Mouse (Mus musculus) liver, adult 2 months (tissue): ENCODE data around the gene Cdc42bpa. TPM values are rescaled to one million over a fixed set of nuclear protein-coding genes. Genes with fewer than 3 reads are reported as not detected.

ENCODE experiments used
- DNase-seq: peaks from one replicate; pipeline ENCODE4 v3.0.0-alpha.2; 2011; ENCODE audit warnings: low read depth, low spot score; ENCODE audit errors: extremely low read depth
- H3K27ac ChIP-seq: fragments of 200-500 bp; replicated peaks from 2 replicates; pipeline ENCODE4 v1.5.1; 2012; ENCODE audit warnings: low read depth, mild to moderate bottlenecking, control low read depth, inconsistent platforms, low read length; ENCODE audit not compliant: insufficient read depth
- H3K27me3 ChIP-seq: fragments of 200-500 bp; 2 replicates; pipeline ENCODE4 v1.6.1; 2012; ENCODE audit warnings: mild to moderate bottlenecking, moderate library complexity, low read length, inconsistent platforms; ENCODE audit not compliant: control insufficient read depth, insufficient read depth
- H3K36me3 ChIP-seq: fragments of 200-500 bp; 2 replicates; pipeline ENCODE4 v1.6.1; 2012; ENCODE audit warnings: low read length, inconsistent platforms; ENCODE audit not compliant: control insufficient read depth, insufficient read depth
- H3K4me1 ChIP-seq: fragments of 200-500 bp; 2 replicates; pipeline ENCODE4 v1.6.1; 2011; ENCODE audit warnings: low read length; ENCODE audit not compliant: control insufficient read depth, insufficient read depth
- H3K4me3 ChIP-seq: fragments of 200-500 bp; 2 replicates; pipeline ENCODE4 v1.5.1; 2011; ENCODE audit warnings: low read depth, mild to moderate bottlenecking, control low read depth, low read length, moderate library complexity; ENCODE audit not compliant: insufficient read depth
- H3K79me2 ChIP-seq: fragments of 200-500 bp; 2 replicates; pipeline ENCODE4 v1.6.1; 2012; ENCODE audit warnings: inconsistent platforms, mild to moderate bottlenecking, low read length, moderate library complexity; ENCODE audit not compliant: control insufficient read depth, insufficient read depth
- H3K9ac ChIP-seq: fragments of 200-500 bp; 2 replicates; pipeline ENCODE4 v1.6.1; 2012; ENCODE audit warnings: low read depth, mild to moderate bottlenecking, control low read depth, inconsistent platforms, low read length
- CTCF ChIP-seq: fragments of 200-500 bp; IDR thresholded peaks from 2 replicates; pipeline ENCODE4 v1.5.1; 2011; ENCODE audit warnings: low read depth, low read length, control low read depth
- POLR2A ChIP-seq: fragments of 200-500 bp; IDR thresholded peaks from 2 replicates; pipeline ENCODE4 v1.6.1; 2011; ENCODE audit warnings: low read length, control low read depth; ENCODE audit not compliant: insufficient read depth; ENCODE audit errors: extremely low read depth
- WGBS: fragments of 180-500 bp; shearing (Covaris S2); methylation state at CpG from one replicate; pipeline ENCODE4 v1.1.7; 2018; 5-methylcytosine and 5-hydroxymethylcytosine counted together
- polyA plus RNA-seq: library from polyadenylated mRNA; depleted of rRNA; stranded (reverse); fragments of >200 nt; gene quantifications from 2 replicates; pipeline ENCODE4 v1.2.3, GENCODE M21; 2012
- total RNA-seq: library from RNA; depleted of rRNA; stranded (reverse); fragments of >200 nt; gene quantifications from 2 replicates; pipeline ENCODE4 v1.2.3, GENCODE M21; 2014

Cdc42bpa gene
- total and polyA plus RNA-seq, 2 experiments: 7.0 to 24.7 TPM

DNA sequence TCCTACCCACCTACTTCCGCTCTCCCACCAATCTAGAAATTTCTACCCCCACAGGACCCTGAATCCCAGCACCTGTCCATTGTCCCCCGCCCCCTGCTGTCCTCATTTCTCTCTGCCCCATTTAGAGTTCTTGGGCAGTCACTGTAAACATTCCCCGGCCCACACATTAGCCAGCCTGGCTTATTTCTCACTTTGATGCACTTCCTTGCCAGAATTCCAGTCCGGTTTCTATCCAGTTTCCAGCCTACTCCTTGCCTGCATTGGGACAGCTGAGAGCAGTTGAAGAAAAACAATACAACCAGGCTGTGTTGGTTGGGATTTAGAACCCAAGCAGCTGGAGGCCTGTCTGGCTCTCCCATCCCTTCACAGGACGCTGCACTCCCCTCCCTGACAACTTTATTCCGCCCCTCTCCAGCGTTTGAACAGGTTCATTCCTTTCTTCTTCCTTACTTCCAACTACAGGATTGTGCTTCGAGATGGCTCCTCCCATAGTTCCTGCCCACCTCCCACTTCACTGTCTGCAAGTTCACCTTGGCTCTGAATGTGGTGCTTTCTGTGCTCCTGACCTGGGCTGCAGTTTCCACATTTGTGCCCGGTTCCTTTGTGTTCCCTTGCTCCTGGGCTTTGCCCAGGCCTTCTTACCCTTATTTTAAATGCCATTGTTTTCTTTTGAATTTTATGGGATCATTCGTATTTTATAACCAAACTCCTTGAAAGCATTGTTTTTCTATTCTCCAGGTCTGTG is 36.4 kb upstream of the Cdc42bpa start:
- Histone ChIP-seq H3K36me3 (no peaks in the 10 kb centered on the region), H3K4me1 (no peaks in the 10 kb centered on the region), H3K27ac (no peak overlapping the region), H3K27me3 (no peaks in the 10 kb centered on the region), H3K4me3 (no peak overlapping the region), H3K79me2 (no peaks in the 10 kb centered on the region), H3K9ac (no peak overlapping the region)
- no peak for DNase-seq
- WGBS: 75% methylated on average over 10 of the region's 10 CpGs
- TF ChIP-seq POLR2A (no peak), CTCF (no peak)

DNA sequence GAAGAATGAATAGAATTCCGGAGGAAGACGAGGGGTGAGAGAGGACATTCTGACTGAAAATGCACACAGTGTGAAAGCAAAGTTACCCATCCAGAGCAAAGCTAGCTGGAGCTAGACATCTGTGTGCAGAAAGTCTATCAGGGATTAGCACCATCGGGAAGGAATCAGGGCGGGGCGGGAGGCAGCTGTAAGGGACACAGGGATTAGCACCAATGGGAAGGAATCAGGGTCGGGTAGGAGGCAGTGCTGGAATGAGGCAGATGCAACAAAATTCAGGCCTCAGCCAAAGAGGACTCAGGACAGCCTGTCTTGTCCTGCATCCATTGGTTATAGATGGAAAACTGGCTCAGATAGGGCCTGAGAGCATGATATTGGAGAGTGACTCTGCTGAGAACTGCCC is 34.0 kb upstream of the Cdc42bpa start:
- Histone ChIP-seq H3K36me3 (no peaks in the 10 kb centered on the region), H3K27ac (no peak overlapping the region), H3K4me3 (no peak overlapping the region), H3K27me3 (no peaks in the 10 kb centered on the region), H3K9ac (no peak overlapping the region), H3K79me2 (no peaks in the 10 kb centered on the region), H3K4me1 (no peaks in the 10 kb centered on the region)
- DNase-seq: no peak
- no peak for TF ChIP-seq POLR2A
- no peak for TF ChIP-seq CTCF
- 85% methylated on average over 6 of the region's 6 CpGs for WGBS

DNA sequence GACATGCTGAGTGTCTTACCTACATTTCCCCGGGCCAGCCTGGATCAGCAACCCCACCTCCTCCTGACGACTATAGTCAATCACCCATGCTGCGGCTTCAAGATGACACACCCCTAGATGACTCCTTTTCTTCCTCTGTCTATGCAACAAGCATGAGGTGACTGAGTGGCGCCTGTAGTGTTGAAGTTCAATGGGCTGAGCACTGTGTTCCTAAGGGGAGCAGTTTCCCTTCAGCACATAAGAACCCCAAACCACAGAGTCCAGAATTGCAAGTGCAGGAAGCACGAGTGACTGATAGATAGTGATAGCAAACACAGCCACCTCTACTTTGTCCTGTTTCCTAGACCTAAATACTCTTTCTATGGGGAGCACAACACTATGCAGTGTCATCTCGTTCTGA is 33.2 kb upstream of the Cdc42bpa start:
- no peaks in the 10 kb centered on the region for H3K27me3 ChIP-seq
- H3K79me2 ChIP-seq: no peaks in the 10 kb centered on the region
- 88% methylated on average over 6 of the region's 6 CpGs for WGBS
- no peaks in the 10 kb centered on the region for H3K36me3 ChIP-seq
- no peak overlapping the region for H3K27ac ChIP-seq
- no peak for DNase-seq
- H3K4me3 ChIP-seq: no peak overlapping the region
- no peak overlapping the region for H3K9ac ChIP-seq
- H3K4me1 ChIP-seq: no peaks in the 10 kb centered on the region
- TF ChIP-seq CTCF (no peak), POLR2A (no peak)

DNA sequence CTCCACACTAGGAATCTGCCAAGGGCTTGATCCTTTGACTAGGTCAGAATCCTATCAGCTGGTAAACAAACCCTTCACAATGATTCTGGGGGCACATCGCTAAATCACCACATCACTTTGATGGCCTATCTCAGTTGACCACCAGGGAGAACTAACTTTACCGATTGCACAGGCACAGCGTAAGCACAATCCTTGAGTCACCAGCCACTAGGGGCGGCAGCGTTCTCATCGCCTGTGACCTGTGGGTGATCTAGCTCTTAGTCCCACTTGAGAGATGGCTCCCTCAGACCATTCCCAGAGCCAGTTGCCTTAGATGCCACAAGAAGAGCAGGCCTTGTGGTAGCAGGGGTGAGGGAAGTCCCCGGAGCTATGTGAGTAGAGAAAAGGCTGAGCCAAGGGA is 31.4 kb upstream of the Cdc42bpa start:
- Histone ChIP-seq H3K9ac (no peak overlapping the region), H3K27ac (no peak overlapping the region), H3K36me3 (no peaks in the 10 kb centered on the region), H3K4me3 (no peak overlapping the region), H3K79me2 (no peaks in the 10 kb centered on the region), H3K4me1 (no peaks in the 10 kb centered on the region), H3K27me3 (no peaks in the 10 kb centered on the region)
- TF ChIP-seq CTCF: peak; percentile 33; the same call in 1 of the 2 replicates
- TF ChIP-seq POLR2A: no peak
- 73% methylated on average over 7 of the region's 7 CpGs for WGBS
- DNase-seq: no peak

DNA sequence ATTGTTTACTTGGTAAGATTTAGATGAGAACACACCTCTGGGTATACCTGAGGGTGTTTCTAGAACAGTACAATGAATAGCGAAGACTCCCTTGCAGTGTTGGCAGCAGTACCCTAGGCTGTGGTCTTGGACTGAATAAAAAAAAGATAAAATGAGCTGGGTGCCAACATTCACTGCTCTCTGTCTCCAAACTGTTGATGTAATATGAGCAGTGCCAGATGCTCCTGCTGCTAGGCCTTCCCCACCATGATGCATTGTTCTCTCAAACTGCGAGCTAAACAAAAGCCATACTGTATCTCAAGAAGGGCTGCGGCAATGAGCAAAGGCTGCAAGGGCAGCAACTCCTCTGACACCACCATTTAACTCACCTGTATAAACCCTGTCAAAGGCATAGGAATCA is 29.0 kb upstream of the Cdc42bpa start:
- Histone ChIP-seq H3K79me2 (no peaks in the 10 kb centered on the region), H3K27ac (no peak overlapping the region), H3K36me3 (no peaks in the 10 kb centered on the region), H3K4me3 (no peak overlapping the region), H3K4me1 (no peaks in the 10 kb centered on the region), H3K9ac (no peak overlapping the region), H3K27me3 (no peaks in the 10 kb centered on the region)
- TF ChIP-seq CTCF (no peak), POLR2A (no peak)
- 97% methylated on average over 3 of the region's 3 CpGs for WGBS
- DNase-seq: no peak

DNA sequence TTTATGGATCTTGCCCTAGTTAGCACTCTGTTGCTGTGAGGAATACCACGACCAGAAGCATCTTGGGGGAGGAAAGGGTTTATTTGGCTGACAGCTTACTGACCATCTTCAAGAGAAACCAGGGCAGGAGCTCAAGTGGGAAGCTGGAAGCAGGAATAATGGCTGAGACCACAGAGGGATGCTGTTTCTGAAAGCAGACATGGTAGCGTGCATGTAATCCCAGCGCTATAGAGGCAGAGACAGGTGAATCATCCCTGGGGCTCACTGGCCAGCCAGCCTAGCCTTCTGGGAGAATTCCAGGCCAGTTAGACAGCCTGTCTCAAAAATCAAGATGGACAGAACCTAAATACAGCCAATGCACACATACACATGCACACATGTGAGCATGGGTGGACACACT is 26.2 kb upstream of the Cdc42bpa start:
- TF ChIP-seq CTCF: no peak
- TF ChIP-seq POLR2A: no peak
- H3K27ac ChIP-seq: no peak overlapping the region
- no peaks in the 10 kb centered on the region for H3K4me1 ChIP-seq
- H3K27me3 ChIP-seq: no peaks in the 10 kb centered on the region
- no peaks in the 10 kb centered on the region for H3K36me3 ChIP-seq
- WGBS: 93% methylated on average over 3 of the region's 3 CpGs
- H3K4me3 ChIP-seq: no peak overlapping the region
- DNase-seq: no peak
- H3K79me2 ChIP-seq: no peaks in the 10 kb centered on the region
- H3K9ac ChIP-seq: no peak overlapping the region
